Mouse (Mus musculus): ENCODE data around the gene Cnmd. TPM values are rescaled to one million over a fixed set of nuclear protein-coding genes. Genes with fewer than 3 reads are reported as not detected.
A peak's percentile ranks its signal among the peaks of the same experiment; 100 is the strongest.

The Cnmd gene
- total RNA-seq, 2 experiments from 2014 or later: 1.5 to 1.8 TPM

- Histone ChIP-seq H3K4me3 (no peak overlapping the region), H3K27ac (no peak overlapping the region)
- TF ChIP-seq CTCF (conservative IDR thresholded peaks at IDR 0.05): no peak
- DNase-seq (ENCODE audit: low spot score in 2 of 2): no peak
These were observed 10.6 kb upstream of the Cnmd start for GRCm38 (mm10) chr14:79672567-79672966.

GRCm38 (mm10) chr14:79671008-79671407, 9.0 kb upstream of the Cnmd start:
- DNase-seq (ENCODE audit: low spot score in 2 of 2): no peak
- Histone ChIP-seq H3K27ac (no peak overlapping the region), H3K4me3 (no peak overlapping the region)
- no peak for TF ChIP-seq CTCF (conservative IDR thresholded peaks at IDR 0.05)

DNA sequence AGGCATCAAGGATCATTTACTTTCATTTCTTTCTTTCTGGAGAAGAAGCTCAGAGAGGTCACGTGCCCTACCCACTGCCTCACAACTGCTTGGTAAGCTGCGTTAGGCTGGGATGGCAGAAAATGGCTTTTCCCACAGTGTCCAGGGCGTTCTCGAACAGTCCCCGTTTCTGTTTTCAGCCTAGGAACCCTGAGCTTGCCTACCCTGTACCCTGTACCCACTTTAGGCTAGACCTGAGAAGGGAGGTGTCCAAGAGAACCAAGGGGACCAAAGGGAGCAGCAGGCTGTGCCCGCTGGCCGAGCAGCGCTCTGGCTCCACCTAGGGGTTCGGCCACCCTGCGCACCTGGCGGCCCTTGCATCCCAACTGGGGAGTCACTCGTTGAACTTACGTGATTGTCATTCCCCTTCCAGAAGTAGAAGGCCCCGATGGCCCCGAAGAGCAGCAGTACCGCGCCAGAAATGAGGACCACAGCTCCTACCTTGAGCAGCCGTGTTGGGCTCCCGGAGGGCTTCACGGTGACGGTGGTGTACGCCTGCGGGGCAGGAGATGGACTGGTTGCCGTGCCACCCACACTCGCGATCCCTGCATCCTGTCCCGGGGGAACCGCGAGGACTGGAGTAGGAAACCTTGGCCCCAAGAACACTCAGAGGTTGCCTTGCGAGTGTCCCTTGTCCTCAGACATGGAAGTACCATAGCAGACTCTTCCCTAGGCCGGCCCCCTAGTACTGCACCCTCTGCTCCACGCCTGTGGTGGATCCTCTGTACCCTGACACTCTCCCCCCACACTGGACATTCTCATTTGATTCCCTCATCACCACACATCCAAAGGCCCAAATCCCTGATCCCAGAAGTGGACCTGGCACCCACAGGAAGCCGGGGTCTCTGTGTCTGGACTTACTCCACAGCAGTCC, 709 bp downstream of the Cnmd start:
- peak overlapping the region; percentile 31; the same call in 1 of the 2 replicates for H3K4me3 ChIP-seq
- H3K27ac ChIP-seq: peak overlapping the region; percentile 85; the same call in 1 of the 2 replicates
- TF ChIP-seq CTCF (conservative IDR thresholded peaks at IDR 0.05): peak; percentile 86
- DNase-seq (ENCODE audit: low spot score in 2 of 2): peak in 1 of 2 experiments; percentile 52

GRCm38 (mm10) chr14:79660467-79660866, 1.5 kb downstream of the Cnmd start:
- peak overlapping the region; percentile 85; the same call in 1 of the 2 replicates for H3K27ac ChIP-seq
- no peak for DNase-seq (ENCODE audit: low spot score in 2 of 2)
- no peak overlapping the region for H3K4me3 ChIP-seq
- no peak for TF ChIP-seq CTCF (conservative IDR thresholded peaks at IDR 0.05)

DNA sequence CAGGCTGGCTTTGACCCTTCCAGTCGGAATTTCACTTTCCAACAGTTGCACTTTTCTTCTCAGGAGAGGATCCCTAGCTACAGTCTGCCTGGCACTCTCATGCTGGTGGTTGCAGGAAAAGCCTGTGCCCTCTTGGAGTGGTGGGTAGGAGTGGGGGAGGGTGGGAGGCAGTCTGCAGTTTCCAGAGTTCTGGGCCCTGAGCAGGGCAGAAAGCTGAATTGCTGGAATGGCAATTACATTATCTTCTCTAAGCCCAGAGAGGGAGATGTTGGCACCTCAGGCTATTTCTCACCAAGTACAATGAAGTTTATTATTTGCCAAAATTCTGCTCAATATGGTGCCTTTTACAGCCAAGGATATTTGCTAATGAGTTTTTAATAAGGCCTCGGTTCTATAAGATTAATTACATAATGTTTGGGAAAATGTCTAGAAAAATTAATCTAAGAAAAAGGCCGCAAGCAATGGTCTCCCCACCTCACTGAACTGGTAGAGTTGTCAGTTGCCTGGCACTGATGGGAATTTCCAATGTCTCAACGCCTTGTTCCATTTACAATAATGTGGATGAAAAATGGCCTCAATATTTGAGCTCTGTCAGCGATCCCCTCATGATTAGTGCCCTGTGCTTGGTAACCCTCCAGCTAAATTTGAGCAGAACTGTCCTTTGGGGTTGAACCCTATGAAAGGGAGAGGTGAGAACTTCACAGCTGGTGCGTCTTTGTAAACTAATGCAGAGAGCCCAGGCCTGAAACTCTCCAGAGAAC, 3.0 kb downstream of the Cnmd start:
- no peak for TF ChIP-seq CTCF (conservative IDR thresholded peaks at IDR 0.05)
- H3K27ac ChIP-seq: peak overlapping the region; percentile 85

DNA sequence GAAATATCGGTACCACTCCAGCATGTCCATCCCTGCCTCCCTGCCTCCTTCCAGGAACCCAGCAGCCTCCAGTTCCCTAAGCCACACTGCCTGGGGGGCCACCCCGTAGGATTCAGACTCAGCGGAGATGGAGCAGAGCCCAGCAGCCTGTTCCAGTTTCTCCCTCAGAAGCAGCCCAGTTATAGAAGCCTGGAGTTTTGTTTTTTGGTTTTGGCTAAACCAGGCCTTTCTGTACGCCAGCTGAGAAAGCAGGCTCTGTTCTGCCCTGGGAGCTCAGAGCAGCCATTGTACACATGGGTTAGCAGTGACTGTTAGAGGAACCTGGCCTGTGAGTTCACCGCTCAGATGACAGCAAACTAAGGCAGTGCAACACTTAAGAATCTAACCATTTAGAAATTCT, 3.7 kb downstream of the Cnmd start:
- no peak for TF ChIP-seq CTCF (conservative IDR thresholded peaks at IDR 0.05)
- Histone ChIP-seq H3K4me3 (peak overlapping the region; percentile 10; the same call in 1 of the 2 replicates), H3K27ac (peak overlapping the region; percentile 85)
- peak; percentile 39 to 75 for DNase-seq (ENCODE audit: low spot score in 2 of 2)

More for the DNA sequence above, 3.0 kb downstream of the Cnmd start:
- DNase-seq (ENCODE audit: low spot score in 2 of 2): no peak
- no peak overlapping the region for H3K4me3 ChIP-seq

- DNase-seq (ENCODE audit: low spot score in 2 of 2): no peak
- no peak overlapping the region for H3K27ac ChIP-seq
- no peak for TF ChIP-seq CTCF (conservative IDR thresholded peaks at IDR 0.05)
- no peak overlapping the region for H3K4me3 ChIP-seq
These were observed 9.3 kb downstream of the Cnmd start for GRCm38 (mm10) chr14:79652654-79653053.

- TF ChIP-seq CTCF (conservative IDR thresholded peaks at IDR 0.05): no peak
- no peak overlapping the region for H3K27ac ChIP-seq
- no peak for DNase-seq (ENCODE audit: low spot score in 2 of 2)
- H3K4me3 ChIP-seq: no peak overlapping the region
These were observed 12.3 kb downstream of the Cnmd start for GRCm38 (mm10) chr14:79649680-79650079.

GRCm38 (mm10) chr14:79645378-79645777, 16.6 kb downstream of the Cnmd start:
- no peak overlapping the region for H3K4me3 ChIP-seq
- no peak overlapping the region for H3K27ac ChIP-seq
- DNase-seq (ENCODE audit: low spot score in 2 of 2): no peak
- TF ChIP-seq CTCF (conservative IDR thresholded peaks at IDR 0.05): no peak

DNA sequence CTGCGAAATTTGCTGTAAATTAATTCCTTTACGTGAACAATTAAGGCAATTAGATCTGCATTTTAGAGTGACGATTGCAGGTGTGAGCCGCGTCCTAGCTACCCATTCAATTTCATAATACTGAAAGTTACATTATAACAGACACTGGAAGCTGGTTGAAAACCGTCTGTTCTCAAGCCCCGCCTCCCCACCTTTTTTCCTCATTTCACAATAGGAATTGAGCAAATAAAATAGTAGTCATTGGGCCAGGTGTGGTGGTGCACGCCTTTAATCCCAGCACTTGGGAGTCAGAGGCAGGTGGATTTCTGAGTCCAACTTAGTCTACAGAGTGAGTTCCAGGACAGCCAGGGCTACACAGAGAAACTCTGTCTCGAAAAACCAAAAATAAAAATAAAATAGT, 19.9 kb downstream of the Cnmd start:
- DNase-seq (ENCODE audit: low spot score in 2 of 2): no peak
- no peak overlapping the region for H3K27ac ChIP-seq
- H3K4me3 ChIP-seq: no peak overlapping the region
- TF ChIP-seq CTCF (conservative IDR thresholded peaks at IDR 0.05): no peak

DNA sequence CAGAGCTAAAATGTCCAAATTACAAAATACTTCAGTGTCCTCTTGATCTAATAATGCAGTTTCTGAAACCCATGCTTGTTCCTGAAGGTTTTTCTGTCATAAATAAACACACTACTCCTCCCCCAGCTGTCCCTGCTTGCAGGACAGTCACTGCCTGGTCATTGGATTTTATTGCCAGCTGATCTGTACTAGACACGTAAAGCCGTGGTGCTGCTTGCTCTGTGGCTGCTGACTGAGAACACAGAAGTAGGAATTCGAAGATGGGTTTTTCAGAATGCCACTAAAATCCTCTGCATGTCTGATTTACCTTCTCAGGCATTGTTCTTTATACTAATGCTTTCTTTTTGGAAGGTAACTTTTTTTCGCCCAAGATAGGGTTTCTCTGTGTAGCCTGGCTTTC, 25.2 kb downstream of the Cnmd start:
- H3K4me3 ChIP-seq: no peak overlapping the region
- no peak for DNase-seq (ENCODE audit: low spot score in 2 of 2)
- TF ChIP-seq CTCF (conservative IDR thresholded peaks at IDR 0.05): no peak
- no peak overlapping the region for H3K27ac ChIP-seq

GRCm38 (mm10) chr14:79633196-79633595, 28.8 kb downstream of the Cnmd start:
- Histone ChIP-seq H3K27ac (no peak overlapping the region), H3K4me3 (no peak overlapping the region)
- DNase-seq (ENCODE audit: low spot score in 2 of 2): no peak
- TF ChIP-seq CTCF (conservative IDR thresholded peaks at IDR 0.05): no peak

DNA sequence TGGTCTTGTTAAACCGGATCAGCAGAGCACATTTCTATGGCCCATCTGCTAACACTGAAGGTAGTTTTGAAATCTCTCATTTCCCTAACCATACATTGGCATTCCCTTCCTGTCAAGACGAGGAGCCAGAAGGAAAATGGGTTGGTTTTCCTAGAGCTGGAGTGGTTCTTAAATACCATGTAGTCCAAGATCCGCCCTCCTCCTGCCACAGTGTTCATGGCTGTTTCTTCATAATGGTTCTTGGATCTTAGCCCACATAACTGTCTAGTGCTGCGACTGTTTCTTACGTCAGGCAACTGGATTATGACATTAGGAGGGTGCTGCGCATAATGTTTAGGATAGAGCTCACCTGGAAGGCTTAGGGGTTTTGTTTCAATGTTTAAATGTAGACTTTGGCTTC, 29.6 kb downstream of the Cnmd start:
- TF ChIP-seq CTCF (conservative IDR thresholded peaks at IDR 0.05): no peak
- DNase-seq (ENCODE audit: low spot score in 2 of 2): no peak
- H3K27ac ChIP-seq: no peak overlapping the region
- no peak overlapping the region for H3K4me3 ChIP-seq
